Mouse (Mus musculus) ES-E14 (cell line): ENCODE results near the gene Prdx6b. TPM values are rescaled to one million over a fixed set of nuclear protein-coding genes. Genes with fewer than 3 reads are reported as not detected.
A peak's percentile ranks its signal among the peaks of the same experiment; 100 is the strongest.

ENCODE experiments used
- DNase-seq: peaks from one replicate; pipeline ENCODE4 v3.0.0-alpha.2; 2013; ENCODE audit warnings: low read depth, low spot score
- H3K27ac ChIP-seq: 2 replicates; pipeline ENCODE4 v1.5.1; 2012; ENCODE audit warnings: low read depth, mild to moderate bottlenecking, low read length, moderate library complexity, mixed read lengths; ENCODE audit not compliant: poor library complexity, insufficient read depth, severe bottlenecking
- H3K36me3 ChIP-seq: 2 replicates; pipeline ENCODE4 v1.6.1; 2012; ENCODE audit warnings: mild to moderate bottlenecking, low read length, moderate library complexity, mixed read lengths; ENCODE audit not compliant: control insufficient read depth, poor library complexity, insufficient read depth, severe bottlenecking
- H3K4me1 ChIP-seq, 2 experiments: fragments of 150-350 bp in 1 of 2; sonication (generic) in 1 of 2; 2 replicates each; pipeline ENCODE4 v1.6.1; 2012; ENCODE audit warnings: low read length in 2 of 2, mild to moderate bottlenecking in 1 of 2, mixed read lengths in 1 of 2; ENCODE audit not compliant: control insufficient read depth in 2 of 2, insufficient read depth in 2 of 2, poor library complexity in 1 of 2
- H3K4me3 ChIP-seq, 2 experiments: fragments of 150-350 bp in 1 of 2; sonication (generic) in 1 of 2; 2 replicates each; pipeline ENCODE4 v1.5.1; 2012; ENCODE audit warnings: low read length in 2 of 2, low read depth in 1 of 2, mild to moderate bottlenecking in 1 of 2, mixed read lengths in 1 of 2; ENCODE audit not compliant: insufficient read depth in 1 of 2, poor library complexity in 1 of 2, severe bottlenecking in 1 of 2
- H3K9ac ChIP-seq: 2 replicates; pipeline ENCODE4 v1.6.1; 2012; ENCODE audit warnings: low read depth, mild to moderate bottlenecking, low read length, mixed read lengths; ENCODE audit not compliant: poor library complexity, insufficient read depth, severe bottlenecking
- H3K9me3 ChIP-seq: fragments of 150-350 bp; sonication (generic); 2 replicates; pipeline ENCODE4 v1.6.1; 2012; ENCODE audit warnings: low read depth, mild to moderate bottlenecking, low read length; ENCODE audit not compliant: control insufficient read depth, insufficient read depth
- CHD2 ChIP-seq: IDR thresholded peaks from 2 replicates; pipeline ENCODE4 v1.6.1; 2014; ENCODE audit warnings: mild to moderate bottlenecking, low read depth, low read length, inconsistent platforms
- HCFC1 ChIP-seq: IDR thresholded peaks from 2 replicates; pipeline ENCODE4 v1.6.1; 2012; ENCODE audit warnings: low read length, inconsistent platforms, borderline replicate concordance; ENCODE audit not compliant: insufficient read depth
- MAFK ChIP-seq: IDR thresholded peaks from 2 replicates; pipeline ENCODE4 v1.6.1; 2014; ENCODE audit warnings: mild to moderate bottlenecking, low read depth, low read length, inconsistent platforms; ENCODE audit not compliant: insufficient read depth
- ZC3H11A ChIP-seq: IDR thresholded peaks from 2 replicates; pipeline ENCODE4 v1.6.1; 2012; ENCODE audit warnings: low read depth, mild to moderate bottlenecking, inconsistent platforms, low read length, borderline replicate concordance
- ZNF384 ChIP-seq: IDR thresholded peaks from 2 replicates; pipeline ENCODE4 v1.6.1; 2012; ENCODE audit warnings: low read depth, low read length, inconsistent platforms
- in situ Hi-C, 2 experiments: fragments of 600-800 bp; cut with MboI; formaldehyde crosslinking; loops; one replicate each; pipeline ENCODE4 v1.15.1; 2025; ENCODE audit warnings: low sequenced_read_pairs in 2 of 2, inconsistent platforms in 1 of 2; ENCODE audit not compliant: unreplicated experiment in 2 of 2
- total RNA-seq: library from RNA; depleted of rRNA; stranded (reverse); fragments of 300-350 nt; gene quantifications from 2 replicates; pipeline ENCODE4 v1.2.3, GENCODE M21; 2012

The Prdx6b gene
- total RNA-seq, 1 experiment = not detected

- DNase-seq = no peak
- Histone ChIP-seq H3K9me3 (no peaks in the 10 kb centered on the region), H3K9ac (no peak overlapping the region), H3K36me3 (peaks cover 3% of the 10 kb centered on the region), H3K4me3 (peak overlapping the region; percentile 87 to 93), H3K27ac (no peak overlapping the region), H3K4me1 (no peaks in the 10 kb centered on the region)
- TF ChIP-seq MAFK (no peak), CHD2 (no peak), HCFC1 (no peak), ZC3H11A (no peak), ZNF384 (no peak)
- in situ Hi-C loops = no loop called here
Observed at GRCm38 (mm10) chr2:80314854-80315241, 22.6 kb downstream of the Prdx6b start.

DNA sequence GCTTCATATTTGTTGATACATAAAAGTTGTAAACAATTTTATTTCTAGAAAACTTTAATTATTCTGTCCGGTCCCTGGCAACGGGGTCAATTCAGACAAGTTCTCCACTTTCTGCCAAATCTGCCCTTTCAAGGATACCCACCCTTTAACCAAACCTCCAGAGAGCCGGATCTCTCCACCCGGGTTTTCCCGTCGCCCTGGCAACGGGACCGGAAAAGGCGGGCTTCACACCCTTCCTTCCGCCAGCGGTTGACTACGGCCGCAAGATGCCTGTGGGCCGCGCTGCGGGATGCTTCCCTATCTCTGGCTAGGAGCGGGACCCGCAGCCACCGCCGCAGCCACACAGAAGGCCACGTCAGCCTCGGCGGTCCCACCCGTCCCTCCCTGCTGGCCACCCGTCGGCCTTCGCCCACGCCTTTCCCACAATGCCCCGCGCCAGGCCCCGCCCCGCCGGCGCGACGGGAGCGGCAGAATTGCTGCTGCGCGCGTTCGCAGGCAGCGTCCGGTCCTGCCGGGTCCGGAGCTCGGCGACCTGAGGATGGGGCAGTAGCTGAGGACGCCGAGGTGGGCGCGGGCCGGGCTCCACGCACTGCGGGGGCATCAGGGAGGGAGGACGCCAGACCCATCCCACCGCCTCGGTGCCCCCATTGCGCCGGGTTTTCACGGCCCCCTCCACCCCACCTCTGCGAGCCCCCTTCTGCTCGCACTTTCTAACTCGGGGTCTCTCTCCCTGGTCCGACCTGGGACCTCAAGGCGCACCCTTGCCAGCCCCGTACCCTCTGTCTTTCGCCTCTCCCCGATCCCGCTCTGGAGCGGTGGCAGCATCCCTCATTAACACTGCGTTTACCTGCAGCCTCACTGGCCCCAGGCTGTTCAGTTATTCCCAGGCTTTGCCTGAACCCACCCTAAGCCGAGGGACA is 23.2 kb downstream of the Prdx6b start, which contains the start of gene Dnajc10:
Gene Dnajc10, plus strand, starts transcription at position 225 of the 920 bp plus-strand sequence.
- in situ Hi-C loops = no loop called here
- H3K4me3 ChIP-seq = peak within 1 kb of the TSS; percentile 87 to 93
- DNase-seq = peak; percentile 79
- H3K9ac ChIP-seq = peak within 1 kb of the TSS; percentile 90
- TF ChIP-seq ZNF384 = no peak
- peak; percentile 59; the same call in 1 of the 2 replicates for TF ChIP-seq HCFC1
- no peaks in the 10 kb centered on the region for H3K9me3 ChIP-seq
- H3K4me1 ChIP-seq = no peaks in the 10 kb centered on the region
- H3K27ac ChIP-seq = peak within 1 kb of the TSS; percentile 9; the same call in 1 of the 2 replicates
- H3K36me3 ChIP-seq = peaks cover 3% of the 10 kb centered on the region

DNA sequence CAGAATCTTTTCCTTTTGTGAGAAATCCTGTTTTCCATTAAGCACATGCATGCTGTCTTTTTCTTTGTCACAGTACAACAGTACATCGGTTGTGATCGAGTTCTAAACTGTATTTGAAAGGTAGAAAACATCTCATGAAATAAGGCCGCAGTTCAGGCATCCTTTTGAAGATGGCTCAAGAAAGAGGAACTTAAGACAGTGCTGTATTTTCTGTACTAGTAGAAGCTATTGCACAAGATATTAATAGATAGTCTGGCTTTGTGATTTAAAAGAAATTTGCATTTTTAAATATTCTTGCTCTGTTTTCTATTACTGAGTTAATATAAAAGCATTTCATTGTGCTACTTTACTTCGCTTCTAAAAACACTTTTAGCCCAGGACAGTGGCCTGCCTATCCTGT is 30.6 kb downstream of the Prdx6b start:
- in situ Hi-C loops = no loop called here
- no peaks in the 10 kb centered on the region for H3K9me3 ChIP-seq
- peaks cover 9% of the 10 kb centered on the region for H3K36me3 ChIP-seq
- no peaks in the 10 kb centered on the region for H3K4me1 ChIP-seq
- H3K9ac ChIP-seq = no peak overlapping the region
- no peak overlapping the region for H3K4me3 ChIP-seq
- no peak overlapping the region for H3K27ac ChIP-seq
- DNase-seq = no peak
- no peak for TF ChIP-seq MAFK
- no peak for TF ChIP-seq ZC3H11A
- TF ChIP-seq ZNF384 = no peak

DNA sequence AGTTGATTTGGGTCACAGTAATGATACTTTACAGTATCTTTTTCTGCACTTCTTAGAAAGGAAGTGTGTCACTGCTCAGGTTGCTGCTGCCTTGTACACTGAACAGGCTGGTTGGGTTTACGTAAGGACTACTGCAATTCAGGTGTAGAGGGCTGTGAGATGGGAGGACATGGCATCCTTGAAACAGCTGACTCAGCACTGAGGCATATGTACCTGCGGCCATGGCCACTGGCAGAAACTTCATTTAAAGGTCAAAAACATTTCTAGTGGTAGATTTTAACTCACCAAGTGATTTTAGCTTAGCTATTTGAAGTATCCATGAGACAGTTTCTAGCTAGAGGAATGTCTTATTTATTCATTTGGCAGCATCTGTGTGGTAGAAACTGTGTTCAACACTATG is 33.5 kb downstream of the Prdx6b start:
- DNase-seq = no peak
- Histone ChIP-seq H3K4me1 (no peaks in the 10 kb centered on the region), H3K36me3 (peaks cover 9% of the 10 kb centered on the region), H3K9me3 (no peaks in the 10 kb centered on the region), H3K27ac (no peak overlapping the region), H3K9ac (no peak overlapping the region), H3K4me3 (no peak overlapping the region)
- in situ Hi-C loops = no loop called here
- peak; percentile 88 for TF ChIP-seq MAFK
- TF ChIP-seq ZC3H11A = no peak

DNA sequence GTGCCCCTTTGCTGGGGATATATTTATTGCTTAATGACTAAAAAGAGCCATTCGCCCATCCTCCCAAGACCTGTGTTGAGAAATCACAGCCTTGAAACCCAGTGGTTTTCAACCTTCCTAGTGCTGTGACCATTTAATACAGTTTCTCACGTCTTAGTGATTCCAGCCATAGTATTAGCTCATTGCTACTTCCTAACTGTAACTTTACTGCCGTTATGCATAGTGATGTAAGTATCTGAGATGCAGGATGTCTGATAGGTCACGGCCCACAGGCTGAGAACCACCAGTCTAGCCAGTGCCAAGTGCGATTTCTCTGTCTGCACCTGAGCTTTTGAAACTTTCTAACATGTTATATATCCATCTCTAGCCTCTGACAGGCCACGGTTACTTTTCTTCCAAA is 35.0 kb downstream of the Prdx6b start:
- Histone ChIP-seq H3K4me1 (no peaks in the 10 kb centered on the region), H3K9ac (no peak overlapping the region), H3K36me3 (peaks cover 11% of the 10 kb centered on the region), H3K9me3 (no peaks in the 10 kb centered on the region), H3K27ac (no peak overlapping the region), H3K4me3 (no peak overlapping the region)
- no peak for DNase-seq
- TF ChIP-seq MAFK (no peak), ZNF384 (no peak), HCFC1 (no peak)
- in situ Hi-C loops = no loop called here
